In genomic region chr7:130839380-130840100, GRCm38 (mm10) we compare ENCODE assay signal across 23 mouse cellular contexts. TPM values are rescaled to one million over a fixed set of nuclear protein-coding genes. Genes with fewer than 3 reads are reported as not detected.
DNase-seq lines count a peak whose midpoint lies in the region; ATAC-seq and TF ChIP-seq lines count a peak whose summit lies in the region.
"Had no signal": no experiment of that assay in that cellular context is flagged by ENCODE, and none has a peak within 500 bp of the region (broad histone marks: within the 10 kb centered on the region; RNA-seq: fewer than 3 reads in every experiment).

No protein-coding gene starts in this region.

- peaks cover 47% of the 10 kb centered on the region for H3K4me1 ChIP-seq in forebrain, embryonic 10.5 days
- peaks cover 10% of the 10 kb centered on the region; the same call in 1 of the 2 replicates for H3K4me1 ChIP-seq in forebrain, postnatal 0 days (ENCODE audit: insufficient read depth)
- H3K4me1 ChIP-seq in lung, postnatal 0 days (ENCODE audit: insufficient read depth, low read depth, low read length), result no peaks in the 10 kb centered on the region
- H3K4me1 ChIP-seq in intestine, postnatal 0 days (replicated peaks; ENCODE audit: control insufficient read depth, insufficient read depth, low read length), result peaks cover 3% of the 10 kb centered on the region; the same call in 1 of the 2 replicates

- H3K9ac ChIP-seq in forebrain, postnatal 0 days, result no peak overlapping the region
- H3K9ac ChIP-seq in lung, postnatal 0 days (replicated peaks; ENCODE audit: low read depth), result no peak overlapping the region
- no peak overlapping the region for H3K9ac ChIP-seq in intestine, postnatal 0 days (ENCODE audit: low read depth, low read length)
- H3K9ac ChIP-seq: embryonic facial prominence, embryonic 12.5 days; forebrain, embryonic 12.5 days; limb, embryonic 13.5 days; lung, embryonic 14.5 days; midbrain, embryonic 12.5 days had no signal

- H3K27me3 ChIP-seq in forebrain, embryonic 10.5 days (ENCODE audit: poor library complexity, severe bottlenecking), result peaks cover 96% of the 10 kb centered on the region
- no peaks in the 10 kb centered on the region for H3K27me3 ChIP-seq in forebrain, postnatal 0 days (ENCODE audit: insufficient read depth, low read length)
- no peaks in the 10 kb centered on the region for H3K27me3 ChIP-seq in lung, postnatal 0 days (replicated peaks; ENCODE audit: insufficient read depth, low read length)
- no peaks in the 10 kb centered on the region for H3K27me3 ChIP-seq in intestine, postnatal 0 days (replicated peaks; ENCODE audit: control insufficient read depth, insufficient read depth, low read length)

- no peak overlapping the region for H3K4me2 ChIP-seq in forebrain, postnatal 0 days (ENCODE audit: low read depth)
- H3K4me2 ChIP-seq in lung, postnatal 0 days (replicated peaks; ENCODE audit: low read depth, low read length), result no peak overlapping the region
- H3K4me2 ChIP-seq in intestine, postnatal 0 days (replicated peaks; ENCODE audit: low read depth), result no peak overlapping the region
- H3K4me2 ChIP-seq: embryonic facial prominence, embryonic 12.5 days; forebrain, embryonic 12.5 days; limb, embryonic 13.5 days; lung, embryonic 14.5 days; midbrain, embryonic 12.5 days had no signal

- H3K36me3 ChIP-seq in forebrain, embryonic 10.5 days (replicated peaks), result no peaks in the 10 kb centered on the region
- no peaks in the 10 kb centered on the region for H3K36me3 ChIP-seq in forebrain, postnatal 0 days (ENCODE audit: insufficient read depth)
- H3K36me3 ChIP-seq in lung, postnatal 0 days (ENCODE audit: insufficient read depth, low read length), result no peaks in the 10 kb centered on the region
- H3K36me3 ChIP-seq in intestine, postnatal 0 days (ENCODE audit: control insufficient read depth, insufficient read depth), result no peaks in the 10 kb centered on the region
- H3K36me3 ChIP-seq: embryonic facial prominence, embryonic 12.5 days; forebrain, embryonic 12.5 days; heart, embryonic 10.5 days; limb, embryonic 13.5 days; midbrain, embryonic 12.5 days had no signal

- no peak overlapping the region for H3K4me3 ChIP-seq in forebrain, embryonic 10.5 days
- no peak overlapping the region for H3K4me3 ChIP-seq in forebrain, postnatal 0 days (ENCODE audit: low read depth, low read length)
- H3K4me3 ChIP-seq in lung, postnatal 0 days (ENCODE audit: low read depth, low read length), result no peak overlapping the region
- no peak overlapping the region for H3K4me3 ChIP-seq in intestine, postnatal 0 days (ENCODE audit: low read depth, low read length)
- H3K4me3 ChIP-seq: embryonic facial prominence, embryonic 12.5 days; forebrain, embryonic 12.5 days; heart, embryonic 10.5 days; limb, embryonic 13.5 days; midbrain, embryonic 12.5 days had no signal

- no peak for DNase-seq in forebrain, embryonic 10.5 days (ENCODE audit: extremely low spot score, low spot score)
- DNase-seq in forebrain, postnatal 0 days, result no peak
- DNase-seq in lung, postnatal 0 days (ENCODE audit: low spot score), result no peak
- no peak for DNase-seq in lung, postnatal 4 days
- DNase-seq in adrenal gland, adult 8-10 months, result no peak
- no peak for DNase-seq in left cerebral cortex, adult 18-20 months (ENCODE audit: low spot score in 2 of 2)
- DNase-seq: cerebellum, adult 11-12 months; cerebellum, postnatal 10 days; gastrocnemius, postnatal 36 days; heart, postnatal 4 days; kidney, adult 8-10 months; kidney, postnatal 36 days; lung, embryonic 14.5 days; lung, postnatal 36 days; right cerebral cortex, postnatal 25 days; spleen, adult 18-20 months had no signal

- no peaks in the 10 kb centered on the region for H3K9me3 ChIP-seq in forebrain, embryonic 10.5 days
- H3K9me3 ChIP-seq in forebrain, postnatal 0 days (ENCODE audit: low read length), result no peaks in the 10 kb centered on the region
- no peaks in the 10 kb centered on the region for H3K9me3 ChIP-seq in lung, postnatal 0 days (ENCODE audit: low read length)
- no peaks in the 10 kb centered on the region for H3K9me3 ChIP-seq in intestine, postnatal 0 days (ENCODE audit: control insufficient read depth)
- H3K9me3 ChIP-seq: embryonic facial prominence, embryonic 12.5 days; forebrain, embryonic 12.5 days; heart, embryonic 10.5 days; limb, embryonic 13.5 days; midbrain, embryonic 12.5 days had no signal

- 0 out of 2 replicates have a peak overlapping the region, but pooled peaks have one; percentile 0 for H3K27ac ChIP-seq in forebrain, embryonic 10.5 days
- H3K27ac ChIP-seq in forebrain, postnatal 0 days (ENCODE audit: low read depth, low read length), result no peak overlapping the region
- H3K27ac ChIP-seq in lung, postnatal 0 days (ENCODE audit: low read length), result no peak overlapping the region
- H3K27ac ChIP-seq in intestine, postnatal 0 days (ENCODE audit: low read depth, low read length), result no peak overlapping the region
- H3K27ac ChIP-seq: embryonic facial prominence, embryonic 12.5 days; forebrain, embryonic 12.5 days; heart, embryonic 10.5 days; limb, embryonic 13.5 days had no signal

- ATAC-seq in forebrain, postnatal 0 days, result no peak
- 0 out of 2 replicates have a peak, but pooled peaks have one; percentile 30 for ATAC-seq in lung, postnatal 0 days
- peak; percentile 40 for ATAC-seq in intestine, postnatal 0 days
- peak; percentile 92 for ATAC-seq in megakaryocyte progenitor cell, adult 5-6 weeks (replicated peaks; ENCODE audit: poor library complexity)

- TF ChIP-seq EP300 in lung, postnatal 0 days (IDR thresholded peaks at IDR 0.05), result no peak

- WGBS in forebrain, embryonic 10.5 days, result 89% methylated on average over 12 of the region's 12 CpGs
- WGBS in forebrain, postnatal 0 days, result 90% methylated on average over 12 of the region's 12 CpGs
- 81% methylated on average over 12 of the region's 12 CpGs for WGBS in lung, postnatal 0 days
- WGBS in intestine, postnatal 0 days, result 54% methylated on average over 12 of the region's 12 CpGs

- TF ChIP-seq CTCF in forebrain, postnatal 0 days (IDR thresholded peaks at IDR 0.05; ENCODE audit: low read depth), result no peak
- no peak for TF ChIP-seq CTCF in lung, postnatal 0 days (IDR thresholded peaks at IDR 0.05)
- TF ChIP-seq CTCF in intestine, postnatal 0 days (IDR thresholded peaks at IDR 0.05; ENCODE audit: low read depth), result no peak

RNA-seq across cellular contexts. Expression of gene Plekha1, which starts 26.0 kb away (rescaled TPM):
- 31.7 and 37.3 TPM in 2 replicates for polyA plus RNA-seq in forebrain, embryonic 10.5 days (2016; fragmentation: Nextera tagmentation; extraction: Ambion mirVana)
- total RNA-seq in forebrain, postnatal 0 days (2014; rRNA removed), result 84.6 and 112 TPM in 2 replicates
- polyA plus RNA-seq in forebrain, postnatal 0 days (2015; fragmentation: Nextera tagmentation; extraction: Ambion mirVana), result 38.7 and 47.7 TPM in 2 replicates
- 74.5 and 83.9 TPM in 2 replicates for polyA plus RNA-seq in lung, postnatal 0 days (2015; fragmentation: Nextera tagmentation; extraction: Ambion mirVana)
- 29.6 and 30.2 TPM in 2 replicates for polyA plus RNA-seq in intestine, postnatal 0 days (2015; fragmentation: Nextera tagmentation; extraction: Ambion mirVana)
- total RNA-seq in megakaryocyte progenitor cell, adult 5-6 weeks (2015), result 12.4 and 14.0 TPM in 2 replicates
- 19.3 and 23.3 TPM in 2 replicates for total RNA-seq in megakaryocyte progenitor cell, adult 5-6 weeks (2017)
- total RNA-seq in adrenal gland, adult 8-10 months (2022), result 10 to 100 TPM; 23.5 to 45.4 (median 33.9) TPM
- 10 to 100 TPM; 85.4 to 92.8 TPM for total RNA-seq in left cerebral cortex, adult 18-20 months (2021)
